ENCODE assay signal across 7 mouse cellular contexts in genomic region chr1:194618841-194619311, GRCm38 (mm10). TPM values are rescaled to one million over a fixed set of nuclear protein-coding genes. Genes with fewer than 3 reads are reported as not detected.
DNase-seq lines count a peak whose midpoint lies in the region; ATAC-seq and TF ChIP-seq lines count a peak whose summit lies in the region.

No protein-coding gene starts in this region.

- intact Hi-C loops in left cerebral cortex, postnatal 4 days (cut with DNase I) = loop anchor here (5.0 to 10.0 kb wide), 3 partner anchors 394 to 1234 kb away; no protein-coding TSS in a partner anchor

- H3K9ac ChIP-seq in intestine, postnatal 0 days (ENCODE audit: low read depth, low read length) = no peak overlapping the region
- H3K9ac ChIP-seq in midbrain, embryonic 11.5 days (ENCODE audit: low read length) = peak overlapping the region; percentile 85; the same call in 1 of the 2 replicates

- peak; percentile 80 for TF ChIP-seq CTCF in intestine, postnatal 0 days (IDR thresholded peaks at IDR 0.05; ENCODE audit: low read depth)

- WGBS in intestine, postnatal 0 days = 1% methylated on average over 19 of the region's 19 CpGs
- WGBS in midbrain, embryonic 11.5 days = 3% methylated on average over 19 of the region's 19 CpGs

- H3K27ac ChIP-seq in intestine, postnatal 0 days (ENCODE audit: low read depth, low read length) = no peak overlapping the region; the same call in 1 of the 2 replicates
- no peak overlapping the region for H3K27ac ChIP-seq in midbrain, embryonic 11.5 days (ENCODE audit: low read depth, low read length)

- no peaks in the 10 kb centered on the region for H3K9me3 ChIP-seq in intestine, postnatal 0 days (ENCODE audit: control insufficient read depth)
- H3K9me3 ChIP-seq in midbrain, embryonic 11.5 days (ENCODE audit: control insufficient read depth, low read length) = no peaks in the 10 kb centered on the region

- peak overlapping the region; percentile 98 for H3K4me2 ChIP-seq in intestine, postnatal 0 days (replicated peaks; ENCODE audit: low read depth)
- H3K4me2 ChIP-seq in midbrain, embryonic 11.5 days = peak overlapping the region; percentile 91

- ATAC-seq in granulocyte monocyte progenitor cell, adult 5-6 weeks (replicated peaks; ENCODE audit: poor library complexity, severe bottlenecking) = peak; percentile 36; the same call in 1 of the 2 replicates
- ATAC-seq in intestine, postnatal 0 days = no peak
- peak; percentile 50 for ATAC-seq in midbrain, embryonic 11.5 days (ENCODE audit: low FRiP score)

- H3K36me3 ChIP-seq in intestine, postnatal 0 days (ENCODE audit: control insufficient read depth, insufficient read depth) = no peaks in the 10 kb centered on the region
- no peaks in the 10 kb centered on the region for H3K36me3 ChIP-seq in midbrain, embryonic 11.5 days (ENCODE audit: control insufficient read depth, insufficient read depth, low read length)

- H3K27me3 ChIP-seq in intestine, postnatal 0 days (replicated peaks; ENCODE audit: control insufficient read depth, insufficient read depth, low read length) = no peaks in the 10 kb centered on the region
- H3K27me3 ChIP-seq in midbrain, embryonic 11.5 days (ENCODE audit: control insufficient read depth, insufficient read depth, low read length) = peaks cover 2% of the 10 kb centered on the region; the same call in 1 of the 2 replicates

- peaks cover under 1% of the 10 kb centered on the region; the same call in 1 of the 2 replicates for H3K4me1 ChIP-seq in intestine, postnatal 0 days (replicated peaks; ENCODE audit: control insufficient read depth, insufficient read depth, low read length)
- H3K4me1 ChIP-seq in midbrain, embryonic 11.5 days (ENCODE audit: control insufficient read depth, insufficient read depth, low read length) = peaks cover 28% of the 10 kb centered on the region

- DNase-seq in adrenal gland, postnatal 36 days = peak; percentile 62 to 85
- peak; percentile 83 for DNase-seq in embryo, embryonic 11.5 days (ENCODE audit: low read depth, low spot score)
- peak; percentile 86 for DNase-seq in left cerebral cortex, postnatal 4 days
- peak; percentile 99 for DNase-seq in midbrain, embryonic 11.5 days (ENCODE audit: low spot score, missing footprints)
- peak; percentile 18 for DNase-seq in spleen, adult 12 weeks (ENCODE audit: low spot score)

- H3K4me3 ChIP-seq in intestine, postnatal 0 days (ENCODE audit: low read depth, low read length) = peak overlapping the region; percentile 86
- peak overlapping the region; percentile 79 for H3K4me3 ChIP-seq in midbrain, embryonic 11.5 days (ENCODE audit: low read depth, low read length)

RNA-seq across cellular contexts. Expression of gene Plxna2, which starts 0.9 kb away (rescaled TPM):
- 10 to 100 TPM in 1 of 2 experiments, 1 to 10 TPM in 1; 8.8 to 10.1 TPM for total RNA-seq in adrenal gland, postnatal 36 days (2021)
- 0.49 TPM in 1 of 2 replicates, not detected in the other for total RNA-seq in granulocyte monocyte progenitor cell, adult 5-6 weeks (2014; fragmentation: Nextera tagmentation)
- total RNA-seq in granulocyte monocyte progenitor cell, adult 5-6 weeks (2017) = 0.13 and 0.31 TPM in 2 replicates
- polyA plus RNA-seq in intestine, postnatal 0 days (2015; fragmentation: Nextera tagmentation; extraction: Ambion mirVana) = 4.1 and 4.6 TPM in 2 replicates
- 100 to 1,000 TPM; 132 to 134 TPM for total RNA-seq in left cerebral cortex, postnatal 4 days (2021)
- polyA plus RNA-seq in midbrain, embryonic 11.5 days (2014; fragmentation: Nextera tagmentation; extraction: Ambion mirVana) = 10.6 and 10.7 TPM in 2 replicates

Comparison
In these comparisons a context has a peak if more than half of its experiments do, and no peak if none do; other contexts are left out.
1. DNase-seq: peak in every context shown above with its lines; median percentile 99 in midbrain, embryonic 11.5 days; 86 in left cerebral cortex, postnatal 4 days; 83 in embryo, embryonic 11.5 days; 74 in adrenal gland, postnatal 36 days; 18 in spleen, adult 12 weeks.
2. RNA of gene Plxna2, which starts 0.9 kb away (total RNA-seq): 132 to 134 TPM in left cerebral cortex, postnatal 4 days; 8.8 to 10.1 TPM in adrenal gland, postnatal 36 days and 0.13 to 0.49 TPM in granulocyte monocyte progenitor cell, adult 5-6 weeks; every median in the first group is over 10 times any median in the second.